Mouse (Mus musculus) frontal cortex, adult (tissue): Measurements from ENCODE around the gene Olfr381.
"Not testable (repeated sequence)": the region's sequence is repeated elsewhere in the genome, so short reads cannot be mapped to it uniquely, and the experiment has no call there.

Source experiments
- ATAC-seq: cut with Nextera tagmentation; 2 replicates; pipeline ENCODE4 v1.9.2; 2017; ENCODE audit warnings: mild to moderate bottlenecking, moderate library complexity, mixed read lengths; ENCODE audit not compliant: low TSS enrichment

Olfr381 gene

GRCm38 (mm10) chr11:73491503-73491902 lies at the start of gene Olfr381:
Gene Olfr381 (minus strand): TSS chr11:73491603.
- ATAC-seq: no peak

GRCm38 (mm10) chr11:73528971-73529370 lies 37.6 kb upstream of the Olfr381 start:
- ATAC-seq: not testable (repeated sequence)

GRCm38 (mm10) chr11:73517097-73517496 lies 25.7 kb upstream of the Olfr381 start, which contains the start of gene Olfr382:
Gene Olfr382 (minus strand): TSS chr11:73517197.
- no peak for ATAC-seq

DNA sequence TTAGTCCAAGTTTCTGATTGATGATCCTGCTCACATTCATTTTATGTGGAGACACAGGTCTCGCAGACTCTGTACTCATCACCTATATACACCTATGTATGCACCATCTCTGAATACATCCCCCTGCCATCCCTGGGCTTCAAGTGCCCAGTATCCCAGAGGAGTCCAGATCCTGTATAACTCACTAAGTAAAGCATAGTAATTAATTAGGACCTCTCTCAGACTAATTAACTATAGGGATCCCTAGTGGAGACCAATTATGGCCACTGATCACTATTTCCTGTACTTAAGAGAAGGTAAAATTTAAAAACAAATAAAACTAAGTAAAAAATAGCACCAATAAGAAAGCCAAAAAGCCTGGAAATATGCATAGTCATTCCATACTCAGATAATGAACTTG lies 34.0 kb downstream of the Olfr381 start, which contains the start of gene Olfr380:
Gene Olfr380, minus strand, starts transcription at position 101 of the 400 bp plus-strand sequence.
- ATAC-seq: no peak
